Mouse (Mus musculus): ENCODE results near the gene Nrbp1. TPM values are rescaled to one million over a fixed set of nuclear protein-coding genes. Genes with fewer than 3 reads are reported as not detected.
A peak's percentile ranks its signal among the peaks of the same experiment; 100 is the strongest.

Gene Nrbp1
- polyA plus RNA-seq, 1 experiment from 2014 or later = 153 TPM

- no peak for ATAC-seq (ENCODE audit: low FRiP score, low TSS enrichment)
- H3K9ac ChIP-seq (ENCODE audit: low read depth, low read length) = peak overlapping the region; percentile 85
- H3K27me3 ChIP-seq (ENCODE audit: control insufficient read depth, insufficient read depth, low read length) = no peaks in the 10 kb centered on the region
- H3K36me3 ChIP-seq (ENCODE audit: control insufficient read depth, insufficient read depth, low read length) = no peaks in the 10 kb centered on the region
- H3K4me3 ChIP-seq (ENCODE audit: low read length) = peak overlapping the region; percentile 87
- H3K27ac ChIP-seq (ENCODE audit: low read depth, low read length) = peak overlapping the region; percentile 95
- 18% methylated on average over 11 of the region's 11 CpGs for WGBS
- no peaks in the 10 kb centered on the region for H3K9me3 ChIP-seq (ENCODE audit: control insufficient read depth, low read length)
- H3K4me1 ChIP-seq (ENCODE audit: control insufficient read depth, insufficient read depth, low read length) = no peaks in the 10 kb centered on the region; the same call in 1 of the 2 replicates
- peak overlapping the region; percentile 64 for H3K4me2 ChIP-seq (replicated peaks; ENCODE audit: low read depth, low read length)
Observed at GRCm38 (mm10) chr5:31221304-31221945, 19.2 kb upstream of the Nrbp1 start.

DNA sequence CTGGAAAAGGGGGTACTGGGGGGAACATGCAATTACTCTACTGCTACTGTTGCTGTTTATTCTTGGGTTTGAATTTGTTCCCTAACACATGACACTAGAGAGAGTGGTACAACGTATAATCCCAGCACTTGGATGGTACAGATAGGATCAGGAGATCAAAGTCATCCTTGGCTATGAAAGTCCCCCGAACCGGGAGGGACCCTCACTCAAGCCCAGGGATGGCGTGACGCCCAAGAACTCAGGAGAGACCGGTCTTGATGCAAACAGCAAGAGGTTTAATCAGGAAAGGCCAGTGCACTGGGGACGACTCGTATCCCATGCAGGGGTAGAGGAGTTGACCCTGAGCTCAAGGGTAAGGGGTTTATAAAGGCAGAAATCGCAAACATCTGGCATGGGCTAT, 18.0 kb upstream of the Nrbp1 start:
- Histone ChIP-seq H3K9ac (ENCODE audit: low read depth, low read length) (no peak overlapping the region), H3K4me2 (replicated peaks; ENCODE audit: low read depth, low read length) (no peak overlapping the region), H3K36me3 (ENCODE audit: control insufficient read depth, insufficient read depth, low read length) (no peaks in the 10 kb centered on the region), H3K27ac (ENCODE audit: low read depth, low read length) (no peak overlapping the region), H3K4me1 (ENCODE audit: control insufficient read depth, insufficient read depth, low read length) (no peaks in the 10 kb centered on the region; the same call in 1 of the 2 replicates), H3K27me3 (ENCODE audit: control insufficient read depth, insufficient read depth, low read length) (no peaks in the 10 kb centered on the region), H3K9me3 (ENCODE audit: control insufficient read depth, low read length) (no peaks in the 10 kb centered on the region), H3K4me3 (ENCODE audit: low read length) (no peak overlapping the region)
- WGBS = 95% methylated on average over 9 of the region's 9 CpGs
- ATAC-seq (ENCODE audit: low FRiP score, low TSS enrichment) = no peak

DNA sequence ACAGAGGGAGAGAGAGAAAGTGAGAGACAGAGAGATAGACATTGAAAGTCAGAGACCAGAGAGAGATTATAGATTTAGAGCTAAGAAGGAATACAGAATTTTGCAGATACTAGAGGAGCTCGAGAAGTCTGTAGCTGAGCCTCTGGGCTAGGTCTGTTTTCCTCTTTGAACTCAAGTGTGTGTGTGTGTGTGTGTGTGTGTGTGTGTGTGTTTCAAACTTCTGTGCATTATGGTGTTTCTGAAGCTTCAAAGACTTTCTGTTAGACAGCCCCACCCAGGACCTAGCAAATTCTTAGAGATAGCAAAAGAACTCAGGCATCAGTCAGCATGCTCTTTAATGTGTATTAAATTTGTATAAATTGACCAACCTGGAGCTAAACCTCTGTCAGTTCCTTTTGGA, 14.0 kb upstream of the Nrbp1 start:
- H3K9me3 ChIP-seq (ENCODE audit: control insufficient read depth, low read length) = no peaks in the 10 kb centered on the region
- WGBS = 81% methylated on average over 1 of the region's 1 CpGs
- H3K27ac ChIP-seq (ENCODE audit: low read depth, low read length) = no peak overlapping the region

DNA sequence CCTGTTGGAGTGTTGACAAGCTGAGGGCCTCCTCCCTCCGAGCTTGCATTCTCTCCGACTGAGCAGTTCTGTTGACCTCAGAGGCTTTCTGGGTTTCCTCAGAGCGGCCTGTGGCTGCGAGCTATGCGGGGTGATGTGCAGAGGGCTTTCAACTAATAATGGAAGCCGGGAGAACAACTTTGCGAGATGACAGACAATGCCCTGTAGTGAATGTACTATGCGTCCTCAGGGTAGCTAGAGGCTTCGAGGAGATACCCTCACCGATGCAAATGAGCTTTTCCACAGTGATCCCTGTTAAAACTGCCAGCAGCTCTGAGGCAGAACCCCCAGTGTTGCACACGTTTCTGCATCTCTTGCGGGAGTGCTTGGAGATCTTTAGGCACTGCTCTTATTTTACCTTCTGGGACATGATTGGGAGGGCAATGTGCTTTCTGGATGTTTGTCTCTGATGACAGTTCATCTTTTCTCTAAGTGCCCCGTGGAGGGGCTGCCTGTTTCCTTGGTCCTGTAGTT, 914 bp downstream of the Nrbp1 start:
- Histone ChIP-seq H3K27ac (ENCODE audit: low read depth, low read length) (peak overlapping the region; percentile 97), H3K4me1 (ENCODE audit: control insufficient read depth, insufficient read depth, low read length) (peaks cover 8% of the 10 kb centered on the region), H3K4me3 (ENCODE audit: low read length) (peak overlapping the region; percentile 84), H3K9me3 (ENCODE audit: control insufficient read depth, low read length) (no peaks in the 10 kb centered on the region), H3K9ac (ENCODE audit: low read depth, low read length) (peak overlapping the region; percentile 91), H3K27me3 (ENCODE audit: control insufficient read depth, insufficient read depth, low read length) (no peaks in the 10 kb centered on the region), H3K4me2 (replicated peaks; ENCODE audit: low read depth, low read length) (peak overlapping the region; percentile 59), H3K36me3 (ENCODE audit: control insufficient read depth, insufficient read depth, low read length) (peaks cover 30% of the 10 kb centered on the region)
- under 1% methylated on average over 13 of the region's 13 CpGs for WGBS
- no peak for ATAC-seq (ENCODE audit: low FRiP score, low TSS enrichment)

More for the DNA sequence above, 14.0 kb upstream of the Nrbp1 start:
- H3K4me2 ChIP-seq (replicated peaks; ENCODE audit: low read depth, low read length) = no peak overlapping the region
- no peak overlapping the region for H3K4me3 ChIP-seq (ENCODE audit: low read length)
- H3K36me3 ChIP-seq (ENCODE audit: control insufficient read depth, insufficient read depth, low read length) = no peaks in the 10 kb centered on the region
- H3K27me3 ChIP-seq (ENCODE audit: control insufficient read depth, insufficient read depth, low read length) = no peaks in the 10 kb centered on the region
- no peak overlapping the region for H3K9ac ChIP-seq (ENCODE audit: low read depth, low read length)
- ATAC-seq (ENCODE audit: low FRiP score, low TSS enrichment) = no peak
- H3K4me1 ChIP-seq (ENCODE audit: control insufficient read depth, insufficient read depth, low read length) = no peaks in the 10 kb centered on the region

GRCm38 (mm10) chr5:31242191-31242590, 1.5 kb downstream of the Nrbp1 start:
- peak overlapping the region; percentile 59 for H3K4me2 ChIP-seq (replicated peaks; ENCODE audit: low read depth, low read length)
- H3K36me3 ChIP-seq (ENCODE audit: control insufficient read depth, insufficient read depth, low read length) = peaks cover 36% of the 10 kb centered on the region
- H3K9me3 ChIP-seq (ENCODE audit: control insufficient read depth, low read length) = no peaks in the 10 kb centered on the region
- H3K4me3 ChIP-seq (ENCODE audit: low read length) = peak overlapping the region; percentile 84
- H3K27me3 ChIP-seq (ENCODE audit: control insufficient read depth, insufficient read depth, low read length) = no peaks in the 10 kb centered on the region
- no peak for ATAC-seq (ENCODE audit: low FRiP score, low TSS enrichment)
- H3K9ac ChIP-seq (ENCODE audit: low read depth, low read length) = peak overlapping the region; percentile 91
- WGBS = 21% methylated on average over 10 of the region's 10 CpGs
- no peak overlapping the region for H3K27ac ChIP-seq (ENCODE audit: low read depth, low read length)
- H3K4me1 ChIP-seq (ENCODE audit: control insufficient read depth, insufficient read depth, low read length) = peaks cover 8% of the 10 kb centered on the region

- no peak overlapping the region; the same call in 1 of the 2 replicates for H3K4me3 ChIP-seq (ENCODE audit: low read length)
- ATAC-seq (ENCODE audit: low FRiP score, low TSS enrichment) = no peak
- H3K4me1 ChIP-seq (ENCODE audit: control insufficient read depth, insufficient read depth, low read length) = peaks cover 4% of the 10 kb centered on the region; the same call in 1 of the 2 replicates
- no peak overlapping the region for H3K4me2 ChIP-seq (replicated peaks; ENCODE audit: low read depth, low read length)
- no peak overlapping the region for H3K9ac ChIP-seq (ENCODE audit: low read depth, low read length)
- H3K36me3 ChIP-seq (ENCODE audit: control insufficient read depth, insufficient read depth, low read length) = peaks cover 78% of the 10 kb centered on the region
- H3K9me3 ChIP-seq (ENCODE audit: control insufficient read depth, low read length) = no peaks in the 10 kb centered on the region
- WGBS = 57% methylated on average over 4 of the region's 4 CpGs
- no peak overlapping the region for H3K27ac ChIP-seq (ENCODE audit: low read depth, low read length)
- H3K27me3 ChIP-seq (ENCODE audit: control insufficient read depth, insufficient read depth, low read length) = no peaks in the 10 kb centered on the region
Observed at GRCm38 (mm10) chr5:31250716-31251115, 10.1 kb downstream of the Nrbp1 start.

DNA sequence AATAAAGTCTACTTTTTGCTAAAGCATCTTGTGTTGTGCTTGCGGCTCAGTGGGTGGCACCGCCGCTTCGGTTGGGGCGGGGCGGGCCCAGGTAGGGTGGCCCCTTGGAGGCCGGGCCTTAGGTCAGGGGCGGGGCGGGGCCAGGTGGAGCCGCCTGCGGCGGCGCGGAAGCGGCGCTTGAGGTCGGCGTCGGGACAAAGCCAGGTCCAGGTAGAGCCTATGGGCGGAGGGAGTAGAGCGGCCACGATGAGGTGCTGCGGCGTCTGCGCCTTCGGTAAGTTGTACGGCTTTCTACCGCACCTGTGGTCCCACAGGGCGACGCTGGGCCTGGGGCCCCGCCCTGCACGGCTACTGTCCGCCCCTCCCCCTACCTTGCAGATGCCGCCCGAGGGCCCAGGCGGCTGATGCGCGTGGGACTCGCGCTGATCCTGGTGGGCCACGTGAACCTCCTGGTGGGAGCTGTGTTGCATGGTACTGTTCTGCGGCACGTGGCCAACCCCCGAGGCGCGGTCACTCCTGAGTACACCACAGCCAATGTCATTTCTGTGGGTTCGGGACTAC, 11.0 kb downstream of the Nrbp1 start, which contains the start of gene Krtcap3:
Gene Krtcap3, plus strand, starts transcription at position 151 of the 561 bp plus-strand sequence.
- Histone ChIP-seq H3K9me3 (ENCODE audit: control insufficient read depth, low read length) (no peaks in the 10 kb centered on the region), H3K27me3 (ENCODE audit: control insufficient read depth, insufficient read depth, low read length) (no peaks in the 10 kb centered on the region), H3K27ac (ENCODE audit: low read depth, low read length) (peak within 1 kb of the TSS; percentile 55; the same call in 1 of the 2 replicates), H3K36me3 (ENCODE audit: control insufficient read depth, insufficient read depth, low read length) (peaks cover 74% of the 10 kb centered on the region), H3K4me1 (ENCODE audit: control insufficient read depth, insufficient read depth, low read length) (peaks cover 4% of the 10 kb centered on the region; the same call in 1 of the 2 replicates), H3K9ac (ENCODE audit: low read depth, low read length) (peak within 1 kb of the TSS; percentile 58), H3K4me3 (ENCODE audit: low read length) (peak within 1 kb of the TSS; percentile 38), H3K4me2 (replicated peaks; ENCODE audit: low read depth, low read length) (peak within 1 kb of the TSS; percentile 48)
- 17% methylated on average over 45 of the region's 47 CpGs for WGBS
- peak; percentile 88 for ATAC-seq (ENCODE audit: low FRiP score, low TSS enrichment)

DNA sequence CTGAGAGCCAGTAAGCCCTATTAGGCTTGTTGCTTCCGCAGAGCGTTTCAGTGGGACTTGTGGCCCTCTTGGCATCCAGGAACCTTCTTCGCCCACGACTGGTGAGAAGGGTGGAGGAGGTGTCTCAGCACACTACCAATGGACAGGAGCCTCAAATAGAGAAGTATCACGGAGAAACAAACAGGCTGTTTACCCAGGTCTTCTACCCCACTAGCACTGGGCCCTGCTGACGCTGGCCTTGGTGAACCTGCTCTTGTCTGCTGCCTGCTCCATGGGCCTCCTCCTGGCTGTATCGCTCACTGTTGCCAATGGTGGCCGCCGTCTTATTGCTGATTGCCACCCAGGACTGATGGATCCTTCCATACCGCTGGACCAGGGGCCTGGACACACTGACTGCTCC, 11.5 kb downstream of the Nrbp1 start:
- no peaks in the 10 kb centered on the region for H3K9me3 ChIP-seq (ENCODE audit: control insufficient read depth, low read length)
- peaks cover 4% of the 10 kb centered on the region; the same call in 1 of the 2 replicates for H3K4me1 ChIP-seq (ENCODE audit: control insufficient read depth, insufficient read depth, low read length)
- H3K36me3 ChIP-seq (ENCODE audit: control insufficient read depth, insufficient read depth, low read length) = peaks cover 70% of the 10 kb centered on the region
- H3K27ac ChIP-seq (ENCODE audit: low read depth, low read length) = no peak overlapping the region
- peak overlapping the region; percentile 58 for H3K9ac ChIP-seq (ENCODE audit: low read depth, low read length)
- H3K27me3 ChIP-seq (ENCODE audit: control insufficient read depth, insufficient read depth, low read length) = no peaks in the 10 kb centered on the region
- H3K4me2 ChIP-seq (replicated peaks; ENCODE audit: low read depth, low read length) = peak overlapping the region; percentile 48
- ATAC-seq (ENCODE audit: low FRiP score, low TSS enrichment) = no peak
- peak overlapping the region; percentile 38 for H3K4me3 ChIP-seq (ENCODE audit: low read length)
- 41% methylated on average over 10 of the region's 10 CpGs for WGBS
